Mouse (Mus musculus) cortical plate, adult 2 months (tissue): ENCODE results near the gene Rundc1.
"Not testable (repeated sequence)": the region's sequence is repeated elsewhere in the genome, so short reads cannot be mapped to it uniquely, and the experiment has no call there.

Source experiments
- CTCF ChIP-seq: fragments of 200-500 bp; IDR thresholded peaks from 2 replicates; pipeline ENCODE4 v1.5.1; 2011; ENCODE audit warnings: mild to moderate bottlenecking, control low read depth, low read length; ENCODE audit not compliant: insufficient read depth; ENCODE audit errors: extremely low read depth
- POLR2A ChIP-seq: fragments of 200-500 bp; IDR thresholded peaks from 2 replicates; pipeline ENCODE4 v1.6.1; 2011; ENCODE audit warnings: mild to moderate bottlenecking, low read length, control low read depth; ENCODE audit not compliant: insufficient read depth; ENCODE audit errors: extremely low read depth

DNA sequence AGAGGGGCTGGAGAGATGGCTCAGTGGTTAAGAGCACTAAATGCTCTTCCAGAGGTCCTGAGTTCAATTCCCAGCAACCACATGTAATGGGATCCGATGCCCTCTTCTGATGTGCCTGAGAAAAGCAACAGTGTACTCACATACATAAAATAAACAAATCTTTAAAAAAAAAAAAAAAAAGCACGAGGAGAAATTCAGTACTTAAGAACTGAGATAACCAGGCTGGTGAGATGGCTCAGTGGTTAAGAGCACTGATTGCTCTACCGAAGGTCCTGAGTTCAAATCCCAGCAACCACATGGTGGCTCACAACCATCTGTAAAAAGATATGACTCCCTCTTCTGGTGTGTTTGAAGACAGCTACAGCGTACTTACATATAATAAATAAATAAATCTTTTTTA, 24.7 kb downstream of the Rundc1 start:
- TF ChIP-seq POLR2A, CTCF: not testable (repeated sequence)
